Mouse (Mus musculus) liver, postnatal 0 days (tissue): ENCODE data around the gene Gm49776. TPM values are rescaled to one million over a fixed set of nuclear protein-coding genes. Genes with fewer than 3 reads are reported as not detected.
A peak's percentile ranks its signal among the peaks of the same experiment; 100 is the strongest.

Experiments
- ATAC-seq: fragments of 200-750 bp; cut with Nextera tagmentation; 2 replicates; pipeline ENCODE4 v1.8.0; 2017; ENCODE audit warnings: mild to moderate bottlenecking, moderate library complexity
- DNase-seq: peaks from one replicate; pipeline ENCODE4 v3.0.0-alpha.2; 2016
- H3K27ac ChIP-seq: fragments of 300-500 bp; sonication (generic); 2 replicates; pipeline ENCODE4 v1.5.1; 2014; ENCODE audit warnings: antibody characterized with exemption, moderate library complexity, mild to moderate bottlenecking, low read depth
- H3K27me3 ChIP-seq: fragments of 300-500 bp; sonication (generic); 2 replicates; pipeline ENCODE4 v1.6.1; 2014; ENCODE audit warnings: low read length, control low read depth, mixed read lengths; ENCODE audit not compliant: insufficient read depth
- H3K36me3 ChIP-seq: fragments of 300-500 bp; sonication (generic); replicated peaks from 2 replicates; pipeline ENCODE4 v1.6.1; 2014; ENCODE audit warnings: mild to moderate bottlenecking, control low read depth, low read length, moderate library complexity, mixed read lengths; ENCODE audit not compliant: insufficient read depth
- H3K4me1 ChIP-seq: fragments of 300-500 bp; sonication (generic); 2 replicates; pipeline ENCODE4 v1.6.1; 2014; ENCODE audit warnings: antibody characterized with exemption, mild to moderate bottlenecking, control low read depth; ENCODE audit not compliant: insufficient read depth
- H3K4me2 ChIP-seq: fragments of 300-500 bp; sonication (generic); 2 replicates; pipeline ENCODE4 v1.6.1; 2014; ENCODE audit warnings: low read depth, mild to moderate bottlenecking, low read length, moderate library complexity, mixed read lengths
- H3K4me3 ChIP-seq: fragments of 300-500 bp; sonication (generic); 2 replicates; pipeline ENCODE4 v1.5.1; 2014; ENCODE audit warnings: low read depth, low read length
- H3K9ac ChIP-seq: fragments of 300-500 bp; sonication (generic); replicated peaks from 2 replicates; pipeline ENCODE4 v1.6.1; 2014; ENCODE audit warnings: mild to moderate bottlenecking, moderate library complexity
- H3K9me3 ChIP-seq: fragments of 300-500 bp; sonication (generic); 2 replicates; pipeline ENCODE4 v1.6.1; 2016; ENCODE audit warnings: mild to moderate bottlenecking, control low read depth, low read length, mixed read lengths
- CTCF ChIP-seq: sonication (generic); IDR thresholded peaks from 2 replicates; pipeline ENCODE4 v1.5.1; 2016; ENCODE audit warnings: antibody characterized with exemption, low read depth
- EP300 ChIP-seq: IDR thresholded peaks from 2 replicates; pipeline ENCODE4 v1.6.1; 2016; ENCODE audit warnings: antibody characterized with exemption, low read depth, mild to moderate bottlenecking
- WGBS: fragments of 180-500 bp; shearing (Covaris S2); extraction: QIAGEN DNeasy Blood & Tissue Kit; methylation state at CpG from one replicate; pipeline ENCODE4 v1.1.7; 2014; ENCODE audit not compliant: insufficient replicate concordance; 5-methylcytosine and 5-hydroxymethylcytosine counted together
- polyA plus RNA-seq: library from polyadenylated mRNA; unstranded; fragments of >200 nt; fragmentation: Nextera tagmentation; extraction: Ambion mirVana; gene quantifications from 2 replicates; pipeline ENCODE4 v1.2.1, GENCODE M21; 2015

The Gm49776 gene
- polyA plus RNA-seq, 1 experiment from 2014 or later = not detected

DNA sequence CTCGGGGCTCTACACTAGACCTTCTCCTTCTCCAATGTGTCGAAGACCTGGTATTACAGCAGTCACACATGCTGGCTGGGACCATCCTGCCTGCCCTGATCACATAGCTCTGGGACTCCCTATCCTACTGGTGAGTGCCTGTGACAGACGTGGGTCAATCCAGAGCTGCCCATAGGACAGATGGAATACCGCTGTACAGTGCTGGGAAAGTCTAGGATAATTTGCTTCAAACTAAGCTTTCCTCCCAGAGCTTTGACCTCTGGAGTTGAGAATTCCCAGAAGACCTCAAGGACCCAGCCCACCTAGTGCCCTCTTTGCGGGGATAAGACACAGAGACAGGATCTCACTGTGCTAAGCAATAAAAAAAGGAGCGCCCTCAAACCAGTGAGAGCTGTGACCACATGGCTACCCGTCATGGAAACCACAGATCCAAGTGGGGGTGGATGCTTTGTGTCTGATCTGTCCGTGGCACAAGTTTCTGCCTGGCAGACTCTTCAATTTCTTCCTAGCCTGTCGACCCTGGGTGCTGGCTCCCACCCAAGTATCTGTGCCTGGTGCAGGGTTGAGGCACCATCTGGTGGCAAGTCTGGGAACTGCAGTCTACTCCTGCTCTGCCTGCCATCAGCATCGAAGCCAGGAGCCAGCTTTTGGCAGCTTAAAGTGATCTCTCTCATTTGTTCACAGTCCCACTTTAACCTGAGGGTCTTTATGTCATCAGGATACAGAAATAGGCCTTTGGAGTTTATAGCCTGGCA is 46.5 kb downstream of the Gm49776 start:
- DNase-seq = peak; percentile 87
- H3K9me3 ChIP-seq = no peaks in the 10 kb centered on the region
- TF ChIP-seq CTCF (peak; percentile 96), EP300 (no peak)
- H3K27ac ChIP-seq = no peak overlapping the region
- no peaks in the 10 kb centered on the region for H3K27me3 ChIP-seq
- H3K9ac ChIP-seq = no peak overlapping the region
- no peak overlapping the region for H3K4me2 ChIP-seq
- no peaks in the 10 kb centered on the region for H3K36me3 ChIP-seq
- no peak overlapping the region for H3K4me3 ChIP-seq
- WGBS = 39% methylated on average over 10 of the region's 10 CpGs
- ATAC-seq = peak; percentile 45; the same call in 1 of the 2 replicates
- H3K4me1 ChIP-seq = no peaks in the 10 kb centered on the region

DNA sequence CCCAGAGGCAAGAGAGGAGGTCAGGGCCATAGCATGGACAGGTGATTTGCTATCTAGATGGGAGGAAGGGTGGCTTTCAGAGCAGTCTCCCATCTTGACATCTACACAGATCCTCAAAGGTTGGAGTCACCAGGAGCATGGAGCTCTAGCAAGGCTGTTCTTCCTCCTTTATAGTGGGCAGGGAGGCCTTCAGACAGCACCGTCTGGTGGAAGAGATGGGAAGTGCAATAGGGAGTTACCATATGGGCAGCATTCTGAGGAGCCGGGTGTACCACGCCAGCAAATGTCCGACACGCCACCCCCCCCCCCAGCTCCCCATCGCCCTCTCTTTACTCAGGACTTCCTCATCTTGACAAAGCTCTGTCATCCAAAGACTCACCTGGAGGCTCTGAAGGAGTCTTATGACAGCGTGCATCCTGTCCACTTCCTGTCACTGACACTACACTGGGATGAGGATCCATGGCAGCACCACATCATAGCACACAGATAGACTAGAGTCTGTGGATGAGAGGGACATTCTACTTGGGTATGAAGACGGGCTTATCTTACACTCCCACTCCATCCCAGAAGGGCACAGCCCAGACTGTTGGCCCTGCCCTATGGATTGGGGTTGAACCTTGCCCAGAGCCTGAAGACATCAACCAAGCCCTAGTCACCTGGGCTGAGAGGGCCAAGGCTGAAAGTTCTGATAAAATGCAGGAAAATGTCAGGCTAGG is 47.3 kb downstream of the Gm49776 start:
- no peaks in the 10 kb centered on the region for H3K27me3 ChIP-seq
- TF ChIP-seq EP300 = no peak
- TF ChIP-seq CTCF = peak; percentile 90
- H3K27ac ChIP-seq = no peak overlapping the region
- no peaks in the 10 kb centered on the region for H3K9me3 ChIP-seq
- no peak overlapping the region for H3K4me2 ChIP-seq
- 11% methylated on average over 7 of the region's 8 CpGs for WGBS
- H3K9ac ChIP-seq = no peak overlapping the region
- DNase-seq (peak; percentile 72), ATAC-seq (peak; percentile 57; the same call in 1 of the 2 replicates)
- H3K4me1 ChIP-seq = no peaks in the 10 kb centered on the region
- H3K4me3 ChIP-seq = no peak overlapping the region
- H3K36me3 ChIP-seq = no peaks in the 10 kb centered on the region

DNA sequence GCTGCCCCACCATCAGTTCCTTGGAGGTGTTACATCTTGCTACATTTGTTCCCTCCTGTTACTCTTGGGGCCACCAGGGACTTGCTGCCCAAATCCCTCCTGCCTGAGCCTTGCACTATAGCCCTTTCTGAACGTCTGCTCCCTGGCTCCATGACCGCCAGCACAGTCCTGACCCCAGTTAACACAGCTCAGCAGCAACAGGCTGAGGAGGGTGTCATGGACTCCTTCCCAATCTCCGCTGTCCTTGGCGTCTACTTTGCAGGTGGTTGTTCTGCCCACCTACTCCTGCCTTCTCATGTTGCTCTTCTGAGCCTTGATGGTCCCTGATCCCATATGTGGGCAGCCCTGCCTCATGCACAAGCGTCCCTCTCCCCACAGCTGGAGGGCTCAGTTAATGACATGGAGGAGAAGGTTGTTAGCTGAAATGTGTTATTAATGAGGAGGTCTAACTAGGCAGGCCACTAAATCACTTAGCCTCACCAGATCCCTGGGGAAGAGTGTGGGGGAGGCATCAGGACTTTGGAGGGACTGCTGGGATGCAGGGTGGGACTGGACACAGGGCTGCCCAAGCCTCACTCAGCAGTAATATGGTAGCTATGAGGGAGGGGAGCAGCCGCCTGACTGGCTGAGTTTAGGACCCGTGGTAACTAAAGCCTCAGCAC is 54.6 kb downstream of the Gm49776 start:
- no peaks in the 10 kb centered on the region for H3K4me1 ChIP-seq
- H3K27me3 ChIP-seq = no peaks in the 10 kb centered on the region
- no peak for TF ChIP-seq EP300
- no peak overlapping the region for H3K4me3 ChIP-seq
- H3K36me3 ChIP-seq = no peaks in the 10 kb centered on the region
- H3K9ac ChIP-seq = no peak overlapping the region
- no peak for DNase-seq
- ATAC-seq = no peak
- no peaks in the 10 kb centered on the region for H3K9me3 ChIP-seq
- 65% methylated on average over 7 of the region's 7 CpGs for WGBS
- no peak overlapping the region for H3K27ac ChIP-seq
- H3K4me2 ChIP-seq = no peak overlapping the region

DNA sequence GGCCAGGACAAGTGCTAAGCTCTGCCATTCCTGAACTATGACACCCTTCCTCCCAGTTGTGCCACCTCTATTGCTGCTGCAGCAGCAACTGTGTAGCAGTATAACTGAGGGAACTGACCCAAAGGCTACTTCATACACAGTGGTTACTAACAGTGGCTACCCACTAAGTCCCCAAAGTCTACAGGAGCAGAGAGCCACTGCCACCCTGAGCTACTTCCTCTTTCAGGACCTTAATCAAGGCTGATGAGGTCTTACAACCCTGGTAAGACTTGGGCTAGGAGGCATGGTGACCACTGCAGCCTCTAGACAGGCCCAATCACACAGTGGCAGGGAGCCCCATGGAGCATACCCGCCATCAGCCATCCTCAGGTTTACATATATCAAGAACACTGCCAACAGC is 56.1 kb downstream of the Gm49776 start:
- TF ChIP-seq EP300 (no peak), CTCF (no peak)

DNA sequence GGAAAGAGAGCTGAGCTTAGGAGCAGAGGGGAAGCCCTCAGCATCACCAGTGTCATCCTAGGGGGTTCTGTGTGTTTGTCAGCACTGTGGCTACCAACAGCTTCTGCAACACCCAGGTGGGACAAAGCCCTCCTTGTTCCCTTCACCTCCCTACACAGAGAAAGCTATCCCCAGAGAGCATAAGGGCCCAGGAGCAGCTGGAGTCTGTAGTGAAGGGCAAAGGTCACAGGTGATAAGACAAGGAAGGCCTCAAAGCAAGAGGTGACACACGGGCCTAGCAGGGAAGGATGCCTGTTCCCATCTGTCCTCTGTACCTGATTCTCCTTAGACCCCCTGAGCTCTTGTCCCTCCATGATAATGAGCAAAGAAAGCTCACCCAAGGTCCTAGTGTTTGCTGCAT is 56.5 kb downstream of the Gm49776 start:
- Histone ChIP-seq H3K27ac (no peak overlapping the region), H3K9me3 (no peaks in the 10 kb centered on the region), H3K9ac (no peak overlapping the region), H3K4me2 (no peak overlapping the region), H3K36me3 (no peaks in the 10 kb centered on the region), H3K27me3 (no peaks in the 10 kb centered on the region), H3K4me1 (no peaks in the 10 kb centered on the region), H3K4me3 (no peak overlapping the region)
- TF ChIP-seq CTCF = no peak
- no peak for TF ChIP-seq EP300
- DNase-seq (no peak), ATAC-seq (no peak)
- 62% methylated on average over 1 of the region's 1 CpGs for WGBS

More for the DNA sequence above, 56.1 kb downstream of the Gm49776 start:
- Histone ChIP-seq H3K27ac (no peak overlapping the region), H3K27me3 (no peaks in the 10 kb centered on the region), H3K9ac (no peak overlapping the region), H3K4me1 (no peaks in the 10 kb centered on the region), H3K36me3 (no peaks in the 10 kb centered on the region), H3K4me2 (no peak overlapping the region), H3K9me3 (no peaks in the 10 kb centered on the region), H3K4me3 (no peak overlapping the region)
- no peak for DNase-seq
- WGBS = 54% methylated on average over 1 of the region's 1 CpGs
- ATAC-seq = no peak

DNA sequence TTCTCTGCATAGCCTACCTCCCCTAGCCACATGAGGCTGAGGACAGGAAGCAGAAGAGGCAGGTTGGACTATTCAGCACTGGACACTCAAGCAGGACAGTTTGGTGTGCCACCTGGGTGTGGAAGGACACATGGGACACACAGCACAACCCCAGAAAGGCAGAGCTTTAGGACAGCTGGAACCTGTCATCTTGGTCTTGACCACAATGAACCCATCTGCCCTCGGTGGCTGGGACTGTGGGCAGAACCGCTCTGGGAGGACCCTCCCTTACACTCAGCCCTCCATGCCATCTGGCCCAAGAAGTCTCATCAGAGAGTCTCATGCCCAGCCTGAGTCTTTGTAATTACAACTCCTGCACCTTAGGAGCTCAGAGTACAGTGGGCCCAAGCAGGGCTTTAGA is 58.1 kb downstream of the Gm49776 start:
- DNase-seq (no peak), ATAC-seq (no peak)
- H3K9ac ChIP-seq = no peak overlapping the region
- WGBS = 52% methylated on average over 2 of the region's 2 CpGs
- no peak overlapping the region for H3K27ac ChIP-seq
- H3K27me3 ChIP-seq = no peaks in the 10 kb centered on the region
- no peaks in the 10 kb centered on the region for H3K4me1 ChIP-seq
- no peak for TF ChIP-seq EP300
- no peak for TF ChIP-seq CTCF
- no peak overlapping the region for H3K4me2 ChIP-seq
- H3K9me3 ChIP-seq = no peaks in the 10 kb centered on the region
- H3K36me3 ChIP-seq = no peaks in the 10 kb centered on the region
- H3K4me3 ChIP-seq = no peak overlapping the region
